Mouse (Mus musculus): ENCODE results near the gene Egf.

GRCm38 (mm10) chr3:129640211-129641000 lies 114.7 kb downstream of the Egf start:
- TF ChIP-seq CTCF (IDR thresholded peaks at IDR 0.05; ENCODE audit: low read depth) (no peak), EP300 (optimal IDR thresholded peaks at IDR 0.05) (no peak)
